Mouse (Mus musculus) gastrocnemius, postnatal 4 days (tissue): ENCODE data around the gene Ifnl2. TPM values are rescaled to one million over a fixed set of nuclear protein-coding genes. Genes with fewer than 3 reads are reported as not detected.

Experiments used
- DNase-seq, 2 experiments: peaks; one replicate each; pipeline ENCODE4 v3.0.0; 2021 to 2022; ENCODE audit warnings: low spot score in 2 of 2, mixed read lengths in 2 of 2
- total RNA-seq, 2 experiments: library from RNA; stranded (reverse); gene quantifications; 2 replicates each; pipeline ENCODE4 v1.2.3; 2021

Ifnl2 gene
- total RNA-seq, 2 experiments from 2014 or later: not detected

- DNase-seq: no peak
Measured at GRCm38 (mm10) chr7:28492310-28492709, 17.9 kb downstream of the Ifnl2 start.

- DNase-seq: no peak
Measured at GRCm38 (mm10) chr7:28490903-28491302, 19.4 kb downstream of the Ifnl2 start.

GRCm38 (mm10) chr7:28490410-28490809 is 19.8 kb downstream of the Ifnl2 start:
- no peak for DNase-seq

GRCm38 (mm10) chr7:28488030-28488491 is 22.2 kb downstream of the Ifnl2 start:
- DNase-seq: no peak

GRCm38 (mm10) chr7:28484192-28484591 is 26.1 kb downstream of the Ifnl2 start:
- DNase-seq: no peak

- no peak for DNase-seq
Measured at GRCm38 (mm10) chr7:28482854-28483253, 27.4 kb downstream of the Ifnl2 start.

GRCm38 (mm10) chr7:28478854-28479253 is 31.4 kb downstream of the Ifnl2 start:
- DNase-seq: no peak

GRCm38 (mm10) chr7:28477363-28477762 is 32.9 kb downstream of the Ifnl2 start:
- no peak for DNase-seq

GRCm38 (mm10) chr7:28476191-28476590 is 34.1 kb downstream of the Ifnl2 start:
- no peak for DNase-seq

- peak; percentile 36 to 53 for DNase-seq
Measured at GRCm38 (mm10) chr7:28467213-28467751, 43.0 kb downstream of the Ifnl2 start.

GRCm38 (mm10) chr7:28466721-28467212 is 43.5 kb downstream of the Ifnl2 start:
- no peak for DNase-seq

- DNase-seq: peak in 1 of 2 experiments; percentile 27
Measured at GRCm38 (mm10) chr7:28464416-28465212, 45.6 kb downstream of the Ifnl2 start.

- no peak for DNase-seq
Measured at GRCm38 (mm10) chr7:28462769-28463168, 47.5 kb downstream of the Ifnl2 start.

- no peak for DNase-seq
Measured at GRCm38 (mm10) chr7:28460361-28460760, 49.9 kb downstream of the Ifnl2 start.

Other genes with a start within 250 kb of the Ifnl2 start
- 10 to 100 TPM; 23.0 to 26.4 TPM for gene Eid2, start 242.6 kb downstream of the Ifnl2 start, total RNA-seq
- gene Eid2b, start 232.7 kb downstream of the Ifnl2 start, total RNA-seq: 10 to 100 TPM; 10.7 to 12.0 TPM
- gene Selenov, start 219.3 kb downstream of the Ifnl2 start, total RNA-seq: not detected
- gene Dll3, start 208.2 kb downstream of the Ifnl2 start, total RNA-seq: not detected
- gene Timm50, start 198.4 kb downstream of the Ifnl2 start, total RNA-seq: 10 to 100 TPM; 48.9 to 50.0 TPM
- gene Supt5, start 171.7 kb downstream of the Ifnl2 start, total RNA-seq: 10 to 100 TPM; 76.6 to 78.9 TPM
- 1,000 to 10,000 TPM; 1,034 to 1,195 TPM for gene Rps16, start 159.8 kb downstream of the Ifnl2 start, total RNA-seq
- 10 to 100 TPM; 41.9 to 42.8 TPM for gene Plekhg2, start 137.9 kb downstream of the Ifnl2 start, total RNA-seq
- 1 to 10 TPM; 8.5 to 9.9 TPM for gene Zfp36, start 130.2 kb downstream of the Ifnl2 start, total RNA-seq
- 10 to 100 TPM; 23.7 to 25.1 TPM for gene Med29, start 117.7 kb downstream of the Ifnl2 start, total RNA-seq
- 10 to 100 TPM; 41.2 to 55.6 TPM for gene Paf1, start 117.5 kb downstream of the Ifnl2 start, total RNA-seq
- gene Gmfg, start 73.0 kb downstream of the Ifnl2 start, total RNA-seq: 10 to 100 TPM; 16.1 to 16.2 TPM
- gene Lrfn1, start 58.5 kb downstream of the Ifnl2 start, total RNA-seq: 1 to 10 TPM; 3.3 to 3.6 TPM
- not detected for gene Ifnl3, start 12.4 kb upstream of the Ifnl2 start, total RNA-seq
- gene Sycn, start 30.4 kb upstream of the Ifnl2 start, total RNA-seq: not detected
- gene Nccrp1, start 36.8 kb upstream of the Ifnl2 start, total RNA-seq: not detected
- gene Samd4b, start 87.7 kb upstream of the Ifnl2 start, total RNA-seq: 10 to 100 TPM; 43.0 to 44.1 TPM
- gene Pak4, start 87.7 kb upstream of the Ifnl2 start, total RNA-seq: 10 to 100 TPM; 11.9 to 12.4 TPM
- not detected for gene Acp7, start 120.9 kb upstream of the Ifnl2 start, total RNA-seq
- gene Fbxo27, start 182.4 kb upstream of the Ifnl2 start, total RNA-seq: 1 to 10 TPM; 3.0 to 3.3 TPM
- gene Fbxo17, start 206.3 kb upstream of the Ifnl2 start, total RNA-seq: 10 to 100 TPM; 22.1 to 25.3 TPM
- 10 to 100 TPM; 34.4 to 34.8 TPM for gene Mrps12, start 231.4 kb upstream of the Ifnl2 start, total RNA-seq
- gene Sars2, start 231.5 kb upstream of the Ifnl2 start, total RNA-seq: 10 to 100 TPM; 16.2 to 19.5 TPM
- gene Ccer2, start 245.7 kb upstream of the Ifnl2 start, total RNA-seq: not detected